9 mouse cellular contexts compared by ENCODE assay signal in the genomic region with DNA sequence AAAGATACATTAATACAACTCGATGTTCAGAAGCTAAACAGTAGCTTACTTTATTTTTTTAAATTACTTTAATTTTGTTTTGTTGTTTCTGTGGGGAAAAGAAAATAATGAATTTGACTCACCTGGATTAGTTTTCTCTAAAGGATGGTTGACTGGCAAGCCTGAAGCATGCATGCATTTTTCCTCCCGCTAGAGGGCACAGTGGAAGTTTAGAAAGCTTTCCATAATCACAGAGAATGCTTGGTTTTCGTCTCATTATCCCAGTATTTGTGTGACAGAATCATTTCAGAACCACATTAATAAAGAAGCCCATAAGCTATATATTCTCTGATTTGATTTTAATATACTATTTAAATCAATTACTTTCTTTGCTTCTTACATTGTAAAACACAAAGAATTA. TPM values are rescaled to one million over a fixed set of nuclear protein-coding genes. Genes with fewer than 3 reads are reported as not detected.
DNase-seq lines count a peak whose midpoint lies in the region; ATAC-seq and TF ChIP-seq lines count a peak whose summit lies in the region.
"Had no signal": no experiment of that assay in that cellular context is flagged by ENCODE, and none has a peak within 500 bp of the region (broad histone marks: within the 10 kb centered on the region; RNA-seq: fewer than 3 reads in every experiment).

No protein-coding gene starts in this region.

- no peak overlapping the region for H3K9ac ChIP-seq in liver, adult 2 months (ENCODE audit: low read depth, low read length)
- H3K9ac ChIP-seq in liver, embryonic 11.5 days (ENCODE audit: low read depth, low read length) = no peak overlapping the region
- H3K9ac ChIP-seq: lung, embryonic 15.5 days had no signal

- no peak overlapping the region for H3K4me2 ChIP-seq in liver, embryonic 11.5 days
- H3K4me2 ChIP-seq: lung, embryonic 15.5 days had no signal

- H3K79me2 ChIP-seq in liver, adult 2 months (ENCODE audit: control insufficient read depth, insufficient read depth, low read length) = no peaks in the 10 kb centered on the region

- TF ChIP-seq POLR2A in liver, adult 2 months (IDR thresholded peaks at IDR 0.05; ENCODE audit: extremely low read depth, insufficient read depth, low read length) = no peak

- no peak overlapping the region for H3K4me3 ChIP-seq in liver, adult 2 months (ENCODE audit: insufficient read depth, low read depth, low read length)
- no peak overlapping the region for H3K4me3 ChIP-seq in liver, embryonic 11.5 days (ENCODE audit: low read depth, low read length)
- H3K4me3 ChIP-seq: lung, embryonic 15.5 days had no signal

- DNase-seq in liver, adult 2 months (ENCODE audit: extremely low read depth, low read depth, low spot score) = peak; percentile 9
- no peak for DNase-seq in liver, embryonic 11.5 days (ENCODE audit: low spot score)
- DNase-seq in adrenal gland, postnatal 10 days = peak; percentile 63
- peak; percentile 71 for DNase-seq in embryo, embryonic 11 days
- peak; percentile 46 for DNase-seq in layer of hippocampus, adult 11-12 months (ENCODE audit: low spot score)
- peak; percentile 54 for DNase-seq in lung, postnatal 36 days
- DNase-seq in thymus, postnatal 14 days = no peak

- WGBS in liver, adult 2 months = 7% methylated on average over 3 of the region's 3 CpGs
- 18% methylated on average over 3 of the region's 3 CpGs for WGBS in liver, embryonic 11.5 days

- no peak for ATAC-seq in liver, embryonic 11.5 days (replicated peaks; ENCODE audit: low FRiP score)

- H3K9me3 ChIP-seq in liver, embryonic 11.5 days (ENCODE audit: control insufficient read depth, low read length) = no peaks in the 10 kb centered on the region
- H3K9me3 ChIP-seq: lung, embryonic 15.5 days had no signal

- TF ChIP-seq CTCF in liver, adult 2 months (IDR thresholded peaks at IDR 0.05; ENCODE audit: low read depth, low read length) = peak; percentile 48

- no peaks in the 10 kb centered on the region for H3K4me1 ChIP-seq in liver, adult 2 months (ENCODE audit: control insufficient read depth, insufficient read depth, low read length)
- H3K4me1 ChIP-seq in liver, embryonic 11.5 days (replicated peaks; ENCODE audit: control insufficient read depth, insufficient read depth, low read length) = no peaks in the 10 kb centered on the region
- H3K4me1 ChIP-seq: lung, embryonic 15.5 days had no signal

- H3K27ac ChIP-seq in liver, adult 2 months (replicated peaks; ENCODE audit: insufficient read depth, low read depth, low read length) = no peak overlapping the region
- no peak overlapping the region for H3K27ac ChIP-seq in liver, embryonic 11.5 days (ENCODE audit: low read depth, low read length)
- H3K27ac ChIP-seq: lung, embryonic 15.5 days had no signal

- no peaks in the 10 kb centered on the region for H3K36me3 ChIP-seq in liver, adult 2 months (ENCODE audit: control insufficient read depth, insufficient read depth, low read length)
- no peaks in the 10 kb centered on the region for H3K36me3 ChIP-seq in liver, embryonic 11.5 days (ENCODE audit: control insufficient read depth, insufficient read depth, low read length)
- H3K36me3 ChIP-seq: lung, embryonic 15.5 days had no signal

- no peaks in the 10 kb centered on the region for H3K27me3 ChIP-seq in liver, adult 2 months (ENCODE audit: control insufficient read depth, insufficient read depth, low read length)
- H3K27me3 ChIP-seq in liver, embryonic 11.5 days (replicated peaks; ENCODE audit: control insufficient read depth, insufficient read depth, low read length) = no peaks in the 10 kb centered on the region
- H3K27me3 ChIP-seq: lung, embryonic 15.5 days had no signal

RNA-seq across cellular contexts. Expression of a gene that starts 1.5 kb away (rescaled TPM):
- 0.09 TPM in 1 of 2 replicates, not detected in the other for total RNA-seq in liver, adult 2 months (2014; rRNA removed)
- not detected in 2 replicates for polyA plus RNA-seq in liver, adult 2 months (2012; rRNA removed)
- polyA plus RNA-seq in liver, embryonic 11.5 days (2014; fragmentation: Nextera tagmentation; extraction: Ambion mirVana) = 0.32 and 0.43 TPM in 2 replicates
- under 1 TPM; 0.42 to 0.55 TPM for total RNA-seq in adrenal gland, postnatal 10 days (2021)
- polyA plus RNA-seq: testis, adult 2 months had no signal

RNA-seq across cellular contexts. Expression of a gene that starts 20.2 kb away (rescaled TPM):
- 0.27 and 0.37 TPM in 2 replicates for total RNA-seq in liver, adult 2 months (2014; rRNA removed)
- 0.04 and 0.07 TPM in 2 replicates for polyA plus RNA-seq in liver, adult 2 months (2012; rRNA removed)
- 0.22 and 0.51 TPM in 2 replicates for polyA plus RNA-seq in liver, embryonic 11.5 days (2014; fragmentation: Nextera tagmentation; extraction: Ambion mirVana)
- total RNA-seq in adrenal gland, postnatal 10 days (2021) = 1 to 10 TPM; 8.1 to 9.7 TPM

Comparison
In these comparisons a context has a peak if more than half of its experiments do, and no peak if none do; other contexts are left out.
1. DNase-seq: peak in liver, adult 2 months (single experiment), adrenal gland, postnatal 10 days (single experiment), embryo, embryonic 11 days (single experiment), layer of hippocampus, adult 11-12 months (single experiment) and lung, postnatal 36 days (single experiment); none in liver, embryonic 11.5 days (single experiment) and thymus, postnatal 14 days (single experiment).